Mouse (Mus musculus): Measurements from ENCODE around the gene Pqlc3.

- TF ChIP-seq EP300 (IDR thresholded peaks at IDR 0.05; ENCODE audit: insufficient read depth, low read depth, low read length), result no peak
- TF ChIP-seq CTCF (IDR thresholded peaks at IDR 0.05; ENCODE audit: low read depth, low read length), result no peak
Observed at GRCm38 (mm10) chr12:16977120-16977519, 23.1 kb downstream of the Pqlc3 start.
